Comparison of ENCODE assay signal across 8 mouse cellular contexts in genomic region chr7:64032921-64033354, GRCm38 (mm10).
DNase-seq lines count a peak whose midpoint lies in the region; ATAC-seq and TF ChIP-seq lines count a peak whose summit lies in the region.

No protein-coding gene starts in this region.

- H3K36me3 ChIP-seq in hindbrain, embryonic 16.5 days (ENCODE audit: control insufficient read depth, insufficient read depth, low read length) = no peaks in the 10 kb centered on the region
- H3K36me3 ChIP-seq in hindbrain, embryonic 14.5 days (replicated peaks; ENCODE audit: control insufficient read depth, insufficient read depth) = no peaks in the 10 kb centered on the region
- no peaks in the 10 kb centered on the region for H3K36me3 ChIP-seq in forebrain, embryonic 15.5 days
- no peaks in the 10 kb centered on the region for H3K36me3 ChIP-seq in small intestine, adult 2 months (ENCODE audit: control insufficient read depth, insufficient read depth, low read length)

- DNase-seq in hindbrain, embryonic 14.5 days (ENCODE audit: low spot score) = no peak
- DNase-seq in layer of hippocampus, postnatal 10 days (ENCODE audit: low spot score in 2 of 2) = peak; percentile 58 to 73
- no peak for DNase-seq in ovary, adult 18-20 months (ENCODE audit: low spot score)
- DNase-seq in spleen, postnatal 14 days (ENCODE audit: low spot score in 2 of 2) = no peak
- DNase-seq in lung, adult 2 months = no peak

- H3K27ac ChIP-seq in hindbrain, embryonic 16.5 days (ENCODE audit: low read depth, low read length) = no peak overlapping the region
- no peak overlapping the region for H3K27ac ChIP-seq in hindbrain, embryonic 14.5 days
- H3K27ac ChIP-seq in forebrain, embryonic 15.5 days (replicated peaks) = peak overlapping the region; percentile 68
- peak overlapping the region; percentile 16; the same call in 1 of the 2 replicates for H3K27ac ChIP-seq in small intestine, adult 2 months (ENCODE audit: insufficient read depth, low read depth, low read length)

- no peak overlapping the region for H3K4me2 ChIP-seq in hindbrain, embryonic 16.5 days (ENCODE audit: low read length)
- no peak overlapping the region for H3K4me2 ChIP-seq in hindbrain, embryonic 14.5 days (replicated peaks)
- no peak overlapping the region for H3K4me2 ChIP-seq in forebrain, embryonic 15.5 days (replicated peaks)

- H3K4me3 ChIP-seq in hindbrain, embryonic 16.5 days (ENCODE audit: low read length) = no peak overlapping the region
- H3K4me3 ChIP-seq in hindbrain, embryonic 14.5 days (replicated peaks; ENCODE audit: low read length) = no peak overlapping the region
- H3K4me3 ChIP-seq in forebrain, embryonic 15.5 days = no peak overlapping the region
- H3K4me3 ChIP-seq in small intestine, adult 2 months (ENCODE audit: low read depth, low read length) = no peak overlapping the region
- no peak overlapping the region for H3K4me3 ChIP-seq in lung, adult 2 months (replicated peaks; ENCODE audit: extremely low read depth, low read depth, low read length)

- H3K27me3 ChIP-seq in hindbrain, embryonic 16.5 days (replicated peaks; ENCODE audit: control insufficient read depth, insufficient read depth, low read length) = no peaks in the 10 kb centered on the region
- H3K27me3 ChIP-seq in hindbrain, embryonic 14.5 days (ENCODE audit: control insufficient read depth, insufficient read depth, low read length) = no peaks in the 10 kb centered on the region
- H3K27me3 ChIP-seq in forebrain, embryonic 15.5 days = no peaks in the 10 kb centered on the region
- H3K27me3 ChIP-seq in small intestine, adult 2 months (ENCODE audit: control insufficient read depth, insufficient read depth, low read length) = no peaks in the 10 kb centered on the region

- no peak for TF ChIP-seq POLR2A in small intestine, adult 2 months (IDR thresholded peaks at IDR 0.05; ENCODE audit: low read depth, low read length)
- TF ChIP-seq POLR2A in lung, adult 2 months (IDR thresholded peaks at IDR 0.05; ENCODE audit: borderline replicate concordance, extremely low read depth, low read depth, low read length) = no peak

- H3K9me3 ChIP-seq in hindbrain, embryonic 16.5 days (ENCODE audit: control insufficient read depth, low read length) = no peaks in the 10 kb centered on the region
- no peaks in the 10 kb centered on the region for H3K9me3 ChIP-seq in hindbrain, embryonic 14.5 days (ENCODE audit: control insufficient read depth, low read length)
- H3K9me3 ChIP-seq in forebrain, embryonic 15.5 days = no peaks in the 10 kb centered on the region

- 67% methylated on average over 9 of the region's 9 CpGs for WGBS in hindbrain, embryonic 16.5 days
- WGBS in hindbrain, embryonic 14.5 days = 66% methylated on average over 9 of the region's 9 CpGs
- WGBS in forebrain, embryonic 15.5 days = 38% methylated on average over 9 of the region's 9 CpGs
- 68% methylated on average over 9 of the region's 9 CpGs for WGBS in small intestine, adult 2 months
- WGBS in lung, adult 2 months = 51% methylated on average over 9 of the region's 9 CpGs

- ATAC-seq in hindbrain, embryonic 16.5 days = 0 out of 2 replicates have a peak, but pooled peaks have one; percentile 45
- no peak for ATAC-seq in hindbrain, embryonic 14.5 days (ENCODE audit: low FRiP score)
- ATAC-seq in forebrain, embryonic 15.5 days (replicated peaks) = peak; percentile 59; the same call in 1 of the 2 replicates

- TF ChIP-seq CTCF in small intestine, adult 2 months (IDR thresholded peaks at IDR 0.05; ENCODE audit: extremely low read depth, insufficient read length, insufficient replicate concordance, low read depth, low read length) = no peak
- TF ChIP-seq CTCF in lung, adult 2 months (IDR thresholded peaks at IDR 0.05; ENCODE audit: insufficient read depth, low read length) = no peak

- H3K4me1 ChIP-seq in hindbrain, embryonic 16.5 days (ENCODE audit: control insufficient read depth, insufficient read depth, low read depth, low read length) = no peaks in the 10 kb centered on the region
- no peaks in the 10 kb centered on the region for H3K4me1 ChIP-seq in hindbrain, embryonic 14.5 days (replicated peaks; ENCODE audit: control insufficient read depth, insufficient read depth, low read length)
- peaks cover 12% of the 10 kb centered on the region for H3K4me1 ChIP-seq in forebrain, embryonic 15.5 days
- H3K4me1 ChIP-seq in small intestine, adult 2 months (ENCODE audit: control insufficient read depth, insufficient read depth, insufficient read length, low read length) = no peaks in the 10 kb centered on the region; the same call in none of the 2 replicates
- H3K4me1 ChIP-seq in lung, adult 2 months (ENCODE audit: control insufficient read depth, insufficient read depth, low read length) = no peaks in the 10 kb centered on the region

- H3K9ac ChIP-seq in hindbrain, embryonic 16.5 days (ENCODE audit: low read depth, low read length) = no peak overlapping the region
- no peak overlapping the region for H3K9ac ChIP-seq in hindbrain, embryonic 14.5 days
- no peak overlapping the region for H3K9ac ChIP-seq in forebrain, embryonic 15.5 days (replicated peaks)

Comparison
In these comparisons a context has a peak if more than half of its experiments do, and no peak if none do; other contexts are left out.
1. H3K27ac ChIP-seq: peak in forebrain, embryonic 15.5 days (single experiment) and small intestine, adult 2 months (single experiment); none in hindbrain, embryonic 16.5 days (single experiment) and hindbrain, embryonic 14.5 days (single experiment).
2. DNase-seq: peak in layer of hippocampus, postnatal 10 days (2 of 2); none in hindbrain, embryonic 14.5 days (single experiment), ovary, adult 18-20 months (single experiment), spleen, postnatal 14 days (0 of 2) and lung, adult 2 months (single experiment).